Mouse (Mus musculus): ENCODE data around the gene Lhfp. TPM values are rescaled to one million over a fixed set of nuclear protein-coding genes. Genes with fewer than 3 reads are reported as not detected.
"Not testable (repeated sequence)": the region's sequence is repeated elsewhere in the genome, so short reads cannot be mapped to it uniquely, and the experiment has no call there.

Lhfp gene
- total RNA-seq, 2 experiments from 2014 or later: 0.34 to 2.1 TPM

- ATAC-seq (replicated peaks; ENCODE audit: low FRiP score, poor library complexity, severe bottlenecking): no peak
Measured at GRCm38 (mm10) chr3:53086481-53087155, 45.3 kb downstream of the Lhfp start.

GRCm38 (mm10) chr3:53087156-53087805, 46.0 kb downstream of the Lhfp start:
- ATAC-seq (replicated peaks; ENCODE audit: low FRiP score, poor library complexity, severe bottlenecking): no peak

GRCm38 (mm10) chr3:53089921-53090320, 48.6 kb downstream of the Lhfp start:
- ATAC-seq (replicated peaks; ENCODE audit: low FRiP score, poor library complexity, severe bottlenecking): no peak

- ATAC-seq (replicated peaks; ENCODE audit: low FRiP score, poor library complexity, severe bottlenecking): no peak
Measured at GRCm38 (mm10) chr3:53100210-53100609, 58.9 kb downstream of the Lhfp start.

- ATAC-seq (replicated peaks; ENCODE audit: low FRiP score, poor library complexity, severe bottlenecking): no peak
Measured at GRCm38 (mm10) chr3:53100803-53101202, 59.5 kb downstream of the Lhfp start.

- ATAC-seq (replicated peaks; ENCODE audit: low FRiP score, poor library complexity, severe bottlenecking): no peak
Measured at GRCm38 (mm10) chr3:53101711-53102110, 60.4 kb downstream of the Lhfp start.

GRCm38 (mm10) chr3:53102131-53102756, 60.9 kb downstream of the Lhfp start:
- no peak for ATAC-seq (replicated peaks; ENCODE audit: low FRiP score, poor library complexity, severe bottlenecking)

GRCm38 (mm10) chr3:53102757-53103153, 61.4 kb downstream of the Lhfp start:
- ATAC-seq (replicated peaks; ENCODE audit: low FRiP score, poor library complexity, severe bottlenecking): no peak

- no peak for ATAC-seq (replicated peaks; ENCODE audit: low FRiP score, poor library complexity, severe bottlenecking)
Measured at GRCm38 (mm10) chr3:53108594-53109373, 67.5 kb downstream of the Lhfp start.

- ATAC-seq (replicated peaks; ENCODE audit: low FRiP score, poor library complexity, severe bottlenecking): no peak
Measured at GRCm38 (mm10) chr3:53109879-53110278, 68.6 kb downstream of the Lhfp start.

GRCm38 (mm10) chr3:53112048-53112447, 70.7 kb downstream of the Lhfp start:
- ATAC-seq (replicated peaks; ENCODE audit: low FRiP score, poor library complexity, severe bottlenecking): no peak

GRCm38 (mm10) chr3:53118755-53119154, 77.4 kb downstream of the Lhfp start:
- not testable (repeated sequence) for ATAC-seq (replicated peaks; ENCODE audit: low FRiP score, poor library complexity, severe bottlenecking)

GRCm38 (mm10) chr3:53119978-53120377, 78.7 kb downstream of the Lhfp start:
- ATAC-seq (replicated peaks; ENCODE audit: low FRiP score, poor library complexity, severe bottlenecking): no peak

- no peak for ATAC-seq (replicated peaks; ENCODE audit: low FRiP score, poor library complexity, severe bottlenecking)
Measured at GRCm38 (mm10) chr3:53125495-53125894, 84.2 kb downstream of the Lhfp start.

- ATAC-seq (replicated peaks; ENCODE audit: low FRiP score, poor library complexity, severe bottlenecking): no peak
Measured at GRCm38 (mm10) chr3:53138785-53139184, 97.5 kb downstream of the Lhfp start.

GRCm38 (mm10) chr3:53139205-53139604, 97.9 kb downstream of the Lhfp start:
- ATAC-seq (replicated peaks; ENCODE audit: low FRiP score, poor library complexity, severe bottlenecking): no peak

- ATAC-seq (replicated peaks; ENCODE audit: low FRiP score, poor library complexity, severe bottlenecking): no peak
Measured at GRCm38 (mm10) chr3:53139642-53140041, 98.3 kb downstream of the Lhfp start.

GRCm38 (mm10) chr3:53142528-53142927, 101.2 kb downstream of the Lhfp start:
- no peak for ATAC-seq (replicated peaks; ENCODE audit: low FRiP score, poor library complexity, severe bottlenecking)

GRCm38 (mm10) chr3:53145526-53145925, 104.2 kb downstream of the Lhfp start:
- ATAC-seq (replicated peaks; ENCODE audit: low FRiP score, poor library complexity, severe bottlenecking): no peak

GRCm38 (mm10) chr3:53145946-53146345, 104.6 kb downstream of the Lhfp start:
- no peak for ATAC-seq (replicated peaks; ENCODE audit: low FRiP score, poor library complexity, severe bottlenecking)
